Mouse (Mus musculus) CH12.LX (cell line): ENCODE measurements around the gene Slc7a11. TPM values are rescaled to one million over a fixed set of nuclear protein-coding genes. Genes with fewer than 3 reads are reported as not detected.

ENCODE experiments used
- DNase-seq: peaks from one replicate; pipeline ENCODE4 v3.0.0-alpha.2; 2013; ENCODE audit errors: extremely low read depth
- H3K27ac ChIP-seq: 2 replicates; pipeline ENCODE4 v1.5.1; 2012; ENCODE audit warnings: low read depth, mild to moderate bottlenecking, control low read depth, moderate library complexity; ENCODE audit not compliant: insufficient read depth
- H3K27me3 ChIP-seq: replicated peaks from 2 replicates; pipeline ENCODE3; 2012; ENCODE audit warnings: inconsistent platforms
- H3K36me3 ChIP-seq, 2 experiments: replicated peaks in 1 of 2; 2 replicates each; pipeline versions ENCODE3 to v1.6.1; 2012; ENCODE audit warnings: inconsistent platforms in 1 of 2, low read length in 1 of 2, mild to moderate bottlenecking in 1 of 2, mixed read lengths in 1 of 2, moderate library complexity in 1 of 2; ENCODE audit not compliant: control insufficient read depth in 1 of 2, insufficient read depth in 1 of 2
- H3K4me1 ChIP-seq, 2 experiments: 2 replicates each; pipeline ENCODE4 v1.6.1; 2012; ENCODE audit warnings: inconsistent platforms in 1 of 2, moderate library complexity in 1 of 2; ENCODE audit not compliant: insufficient read depth in 2 of 2, control insufficient read depth in 1 of 2
- H3K4me2 ChIP-seq: 2 replicates; pipeline ENCODE4 v1.6.1; 2012; ENCODE audit warnings: low read depth, mild to moderate bottlenecking, control low read depth; ENCODE audit not compliant: poor library complexity, insufficient read depth, severe bottlenecking
- H3K4me3 ChIP-seq, 3 experiments: fragments of 150-350 bp in 1 of 3; sonication (generic) in 1 of 3; replicated peaks in 1 of 3; 2 replicates each; pipeline versions ENCODE3 to v1.5.1; 2011 to 2012; ENCODE audit warnings: low read depth in 2 of 3, low read length in 2 of 3, mild to moderate bottlenecking in 2 of 3, moderate library complexity in 2 of 3, control low read depth in 1 of 3, improper control_type of control experiment in 1 of 3, inconsistent platforms in 1 of 3, mixed read lengths in 1 of 3; ENCODE audit not compliant: poor library complexity in 1 of 3
- H3K79me2 ChIP-seq: replicated peaks from 2 replicates; pipeline ENCODE4 v1.6.1; 2012; ENCODE audit warnings: mild to moderate bottlenecking, moderate library complexity; ENCODE audit not compliant: control insufficient read depth, poor library complexity, insufficient read depth, severe bottlenecking; ENCODE audit errors: extremely low read depth
- H3K9ac ChIP-seq: 2 replicates; pipeline ENCODE4 v1.6.1; 2012; ENCODE audit warnings: low read depth, mild to moderate bottlenecking, control low read depth, moderate library complexity; ENCODE audit not compliant: insufficient read depth
- H3K9me3 ChIP-seq: replicated peaks from 2 replicates; pipeline ENCODE3; 2012; ENCODE audit warnings: low read length, inconsistent platforms, mixed read lengths
- BHLHE40 ChIP-seq: IDR thresholded peaks from 2 replicates; pipeline ENCODE4 v1.6.1; 2011; ENCODE audit warnings: mild to moderate bottlenecking, low read depth, low read length, improper control_type of control experiment
- CHD1 ChIP-seq: IDR thresholded peaks from 2 replicates; pipeline ENCODE4 v1.6.1; 2012; ENCODE audit warnings: low read depth, low read length, improper control_type of control experiment, inconsistent platforms
- CHD2 ChIP-seq: IDR thresholded peaks from 2 replicates; pipeline ENCODE4 v1.6.1; 2011; ENCODE audit warnings: low read length, improper control_type of control experiment
- CTCF ChIP-seq, 2 experiments: IDR thresholded peaks in 1 of 2; conservative IDR thresholded peaks in 1 of 2; 2 replicates each; pipeline ENCODE4 v1.5.1; 2011 to 2012; ENCODE audit warnings: low read depth in 2 of 2, low read length in 2 of 2, improper control_type of control experiment in 1 of 2, inconsistent platforms in 1 of 2, mild to moderate bottlenecking in 1 of 2, moderate library complexity in 1 of 2
- E2F4 ChIP-seq: IDR thresholded peaks from 2 replicates; pipeline ENCODE4 v1.6.1; 2011; ENCODE audit warnings: low read depth, low read length, improper control_type of control experiment; ENCODE audit not compliant: insufficient replicate concordance
- ETS1 ChIP-seq: conservative IDR thresholded peaks from 2 replicates; pipeline ENCODE4 v1.6.1; 2012; ENCODE audit warnings: low read depth, mild to moderate bottlenecking, inconsistent platforms, low read length, improper control_type of control experiment, moderate library complexity
- GABPA ChIP-seq: IDR thresholded peaks from 2 replicates; pipeline ENCODE4 v1.6.1; 2012; ENCODE audit warnings: low read depth, low read length, improper control_type of control experiment, inconsistent platforms; ENCODE audit not compliant: insufficient replicate concordance
- HCFC1 ChIP-seq: IDR thresholded peaks from 2 replicates; pipeline ENCODE4 v1.6.1; 2012; ENCODE audit warnings: low read depth, mild to moderate bottlenecking, inconsistent platforms, low read length, improper control_type of control experiment
- IRF4 ChIP-seq: IDR thresholded peaks from 2 replicates; pipeline ENCODE4 v1.6.1; 2014; ENCODE audit warnings: low read depth, mild to moderate bottlenecking, inconsistent platforms, low read length, improper control_type of control experiment
- KAT2A ChIP-seq: IDR thresholded peaks from 2 replicates; pipeline ENCODE4 v1.6.1; 2012; ENCODE audit warnings: low read length, improper control_type of control experiment, inconsistent platforms; ENCODE audit not compliant: insufficient replicate concordance
- MAX ChIP-seq: IDR thresholded peaks from 2 replicates; pipeline ENCODE4 v1.6.1; 2011; ENCODE audit warnings: low read length, improper control_type of control experiment
- MAZ ChIP-seq: IDR thresholded peaks from 2 replicates; pipeline ENCODE4 v1.6.1; 2012; ENCODE audit warnings: low read depth, mild to moderate bottlenecking, inconsistent platforms, low read length, improper control_type of control experiment, moderate library complexity
- MXI1 ChIP-seq: IDR thresholded peaks from 2 replicates; pipeline ENCODE4 v1.6.1; 2011; ENCODE audit warnings: mild to moderate bottlenecking, low read depth, low read length, improper control_type of control experiment
- MYC ChIP-seq: IDR thresholded peaks from 2 replicates; pipeline ENCODE4 v1.6.1; 2011; ENCODE audit warnings: low read depth, mild to moderate bottlenecking, improper control_type of control experiment, low read length
- NRF1 ChIP-seq: IDR thresholded peaks from 2 replicates; pipeline ENCODE4 v1.6.1; 2014; ENCODE audit warnings: low read depth, mild to moderate bottlenecking, inconsistent platforms, low read length, improper control_type of control experiment, moderate library complexity
- PAX5 ChIP-seq: IDR thresholded peaks from 2 replicates; pipeline ENCODE4 v1.6.1; 2012; ENCODE audit warnings: low read length, inconsistent platforms, mixed read lengths
- POLR2A ChIP-seq: IDR thresholded peaks from 2 replicates; pipeline ENCODE4 v1.6.1; 2011; ENCODE audit warnings: low read depth, mild to moderate bottlenecking, improper control_type of control experiment, low read length
- RCOR1 ChIP-seq: conservative IDR thresholded peaks from 2 replicates; pipeline ENCODE4 v1.6.1; 2012; ENCODE audit warnings: low read depth, mild to moderate bottlenecking, inconsistent platforms, low read length, improper control_type of control experiment
- SIN3A ChIP-seq: IDR thresholded peaks from 2 replicates; pipeline ENCODE4 v1.6.1; 2012; ENCODE audit warnings: low read length, improper control_type of control experiment, inconsistent platforms
- SMC3 ChIP-seq: IDR thresholded peaks from 2 replicates; pipeline ENCODE4 v1.6.1; 2011; ENCODE audit warnings: low read depth, low read length, improper control_type of control experiment
- TBP ChIP-seq: conservative IDR thresholded peaks from 2 replicates; pipeline ENCODE4 v1.6.1; 2011; ENCODE audit warnings: low read depth, low read length, improper control_type of control experiment
- TCF12 ChIP-seq: IDR thresholded peaks from 2 replicates; pipeline ENCODE4 v1.6.1; 2014; ENCODE audit warnings: low read depth, mild to moderate bottlenecking, inconsistent platforms, low read length, improper control_type of control experiment
- UBTF ChIP-seq: IDR thresholded peaks from 2 replicates; pipeline ENCODE4 v1.6.1; 2012; ENCODE audit warnings: low read depth, mild to moderate bottlenecking, inconsistent platforms, low read length, improper control_type of control experiment, moderate library complexity
- USF1 ChIP-seq: IDR thresholded peaks from 2 replicates; pipeline ENCODE4 v1.6.1; 2014; ENCODE audit warnings: low read depth, mild to moderate bottlenecking, inconsistent platforms, low read length, improper control_type of control experiment
- USF2 ChIP-seq: conservative IDR thresholded peaks from 2 replicates; pipeline ENCODE4 v1.6.1; 2011; ENCODE audit warnings: low read depth, low read length, improper control_type of control experiment
- ZC3H11A ChIP-seq: IDR thresholded peaks from 2 replicates; pipeline ENCODE4 v1.6.1; 2012; ENCODE audit warnings: low read depth, mild to moderate bottlenecking, inconsistent platforms, low read length, improper control_type of control experiment
- ZKSCAN1 ChIP-seq: IDR thresholded peaks from 2 replicates; pipeline ENCODE4 v1.6.1; 2012; ENCODE audit warnings: low read depth, inconsistent platforms, low read length, improper control_type of control experiment, borderline replicate concordance
- ZMIZ1 ChIP-seq: IDR thresholded peaks from 2 replicates; pipeline ENCODE4 v1.6.1; 2012; ENCODE audit warnings: low read depth, mild to moderate bottlenecking, inconsistent platforms, low read length, improper control_type of control experiment
- ZNF384 ChIP-seq: IDR thresholded peaks from 2 replicates; pipeline ENCODE4 v1.6.1; 2012; ENCODE audit warnings: low read depth, low read length, improper control_type of control experiment, inconsistent platforms
- dilution Hi-C: fragments of 300-500 bp; cut with MboI; formaldehyde crosslinking; loops from 2 replicates; pipeline ENCODE4 v1.14.3; 2020; ENCODE audit warnings: low sequenced_read_pairs; ENCODE audit not compliant: extremely low pct_unique_long_range_greater_than_20kb, extremely low pct_ligation_motif_present
- in situ Hi-C: fragments of 300-500 bp; cut with MboI; formaldehyde crosslinking; loops from 3 replicates; pipeline ENCODE4 v1.14.3; 2019; ENCODE audit warnings: low sequenced_read_pairs, low pct_ligation_motif_present, low pct_unique_long_range_greater_than_20kb, mixed read lengths
- polyA plus RNA-seq: library from polyadenylated mRNA; unstranded; fragments of >175 nt; gene quantifications from 2 replicates; pipeline ENCODE4 v1.2.1, GENCODE M21; 2012; ENCODE audit warnings: low read depth; ENCODE audit not compliant: insufficient read length
- total RNA-seq, 2 experiments: library from RNA; depleted of rRNA; stranded (reverse); fragments of 300-350 nt in 1 of 2; fragments of >200 nt in 1 of 2; gene quantifications; 2 replicates each; pipeline ENCODE4 v1.2.3; 2012 to 2014

The Slc7a11 gene
- total and polyA plus RNA-seq, 3 experiments = 0.13 to 0.37 TPM; not detected in 1

GRCm38 (mm10) chr3:50012012-50012411 is 431.4 kb downstream of the Slc7a11 start:
- H3K9me3 ChIP-seq = peaks cover 13% of the 10 kb centered on the region
- H3K9ac ChIP-seq = no peak overlapping the region
- TF ChIP-seq RCOR1 = no peak
- no peak for TF ChIP-seq E2F4
- TF ChIP-seq GABPA = no peak
- no peak for TF ChIP-seq KAT2A
- TF ChIP-seq USF1 = no peak
- TF ChIP-seq CHD2 = no peak
- TF ChIP-seq POLR2A = no peak
- TF ChIP-seq UBTF = no peak
- TF ChIP-seq ETS1 = no peak
- TF ChIP-seq ZNF384 = no peak
- no peak for TF ChIP-seq HCFC1
- TF ChIP-seq USF2 = no peak
- no peak for TF ChIP-seq CTCF (conservative IDR thresholded peaks at IDR 0.05 in 1 of 2, IDR thresholded peaks at IDR 0.05 in 1 of 2; ENCODE audit: low read depth in 2 of 2, low read length in 2 of 2)
- no peak for TF ChIP-seq NRF1
- H3K4me3 ChIP-seq = no peak overlapping the region
- in situ Hi-C loops = no loop called here
- H3K79me2 ChIP-seq = no peaks in the 10 kb centered on the region
- H3K4me2 ChIP-seq = no peak overlapping the region
- DNase-seq = no peak
- no peaks in the 10 kb centered on the region for H3K27me3 ChIP-seq
- no peak overlapping the region for H3K27ac ChIP-seq
- H3K4me1 ChIP-seq = no peaks in the 10 kb centered on the region
- no peaks in the 10 kb centered on the region for H3K36me3 ChIP-seq
- dilution Hi-C loops = no loop called here

GRCm38 (mm10) chr3:50003970-50004683 is 439.3 kb downstream of the Slc7a11 start:
- in situ Hi-C loops = no loop called here
- DNase-seq = no peak
- Histone ChIP-seq H3K4me1 (no peaks in the 10 kb centered on the region), H3K36me3 (no peaks in the 10 kb centered on the region), H3K27me3 (no peaks in the 10 kb centered on the region), H3K79me2 (no peaks in the 10 kb centered on the region), H3K27ac (no peak overlapping the region), H3K4me2 (no peak overlapping the region), H3K9me3 (peaks cover 25% of the 10 kb centered on the region), H3K9ac (no peak overlapping the region), H3K4me3 (no peak overlapping the region)
- TF ChIP-seq HCFC1 (no peak), BHLHE40 (no peak), MAX (no peak), MXI1 (no peak), ZMIZ1 (no peak), CTCF (conservative IDR thresholded peaks at IDR 0.05 in 1 of 2, IDR thresholded peaks at IDR 0.05 in 1 of 2; ENCODE audit: low read depth in 2 of 2, low read length in 2 of 2) (no peak), SMC3 (no peak), ZC3H11A (no peak), ZKSCAN1 (no peak), MYC (no peak), RCOR1 (no peak), CHD2 (no peak), IRF4 (no peak), MAZ (no peak), PAX5 (no peak), SIN3A (no peak), CHD1 (no peak), TBP (no peak), GABPA (no peak), TCF12 (no peak)
- dilution Hi-C loops = no loop called here
